Mouse (Mus musculus) embryonic fibroblast, embryonic 13.5 days (primary cell): ENCODE measurements around the gene Wdr43. TPM values are rescaled to one million over a fixed set of nuclear protein-coding genes. Genes with fewer than 3 reads are reported as not detected.
"Not testable (repeated sequence)": the region's sequence is repeated elsewhere in the genome, so short reads cannot be mapped to it uniquely, and the experiment has no call there.

Source experiments
- H3K27ac ChIP-seq: 2 replicates; pipeline ENCODE4 v1.5.1; 2012; ENCODE audit warnings: low read length, control low read depth, inconsistent platforms; ENCODE audit not compliant: insufficient read depth
- H3K4me1 ChIP-seq: 2 replicates; pipeline ENCODE4 v1.6.1; 2011; ENCODE audit warnings: low read length; ENCODE audit not compliant: control insufficient read depth, insufficient read depth
- H3K4me3 ChIP-seq: 2 replicates; pipeline ENCODE4 v1.5.1; 2011; ENCODE audit warnings: mild to moderate bottlenecking, control low read depth, low read length; ENCODE audit not compliant: insufficient read depth
- CTCF ChIP-seq: IDR thresholded peaks from 2 replicates; pipeline ENCODE4 v1.5.1; 2011; ENCODE audit warnings: mild to moderate bottlenecking, control low read depth, low read length, moderate library complexity, borderline replicate concordance; ENCODE audit not compliant: insufficient read depth
- POLR2A ChIP-seq: IDR thresholded peaks from 2 replicates; pipeline ENCODE4 v1.6.1; 2011; ENCODE audit warnings: low read depth, mild to moderate bottlenecking, control low read depth, low read length, moderate library complexity
- polyA plus RNA-seq: library from polyadenylated mRNA; stranded (reverse); fragments of >200 nt; gene quantifications from 2 replicates; pipeline ENCODE4 v1.2.4, GENCODE M21; 2011; ENCODE audit warnings: low read depth; ENCODE audit not compliant: missing spikeins, insufficient read length

Gene Wdr43
- polyA plus RNA-seq, 1 experiment: 118 TPM

DNA sequence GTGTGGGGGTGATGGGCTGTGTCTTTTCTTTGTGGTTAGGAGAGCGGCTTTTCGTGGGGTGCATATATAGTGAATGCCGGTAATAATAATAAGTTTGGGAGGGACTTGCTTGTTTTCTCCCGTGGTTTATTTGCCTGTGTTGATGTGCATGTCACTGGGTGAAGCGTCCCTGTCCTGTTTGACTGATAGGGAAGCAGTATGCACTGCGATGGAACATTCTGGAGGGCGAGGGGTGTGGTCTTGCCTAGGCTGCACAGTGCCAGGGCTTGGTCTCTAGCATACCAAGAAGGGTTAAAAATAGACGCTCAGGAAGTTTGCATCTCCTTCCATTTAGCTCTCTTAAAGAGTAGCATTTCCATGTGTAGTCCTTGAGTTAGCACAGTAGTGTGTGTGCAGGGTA, 21.1 kb downstream of the Wdr43 start:
- H3K27ac ChIP-seq: no peak overlapping the region
- no peak overlapping the region for H3K4me3 ChIP-seq
- no peak for TF ChIP-seq POLR2A
- no peak for TF ChIP-seq CTCF
- H3K4me1 ChIP-seq: no peaks in the 10 kb centered on the region

DNA sequence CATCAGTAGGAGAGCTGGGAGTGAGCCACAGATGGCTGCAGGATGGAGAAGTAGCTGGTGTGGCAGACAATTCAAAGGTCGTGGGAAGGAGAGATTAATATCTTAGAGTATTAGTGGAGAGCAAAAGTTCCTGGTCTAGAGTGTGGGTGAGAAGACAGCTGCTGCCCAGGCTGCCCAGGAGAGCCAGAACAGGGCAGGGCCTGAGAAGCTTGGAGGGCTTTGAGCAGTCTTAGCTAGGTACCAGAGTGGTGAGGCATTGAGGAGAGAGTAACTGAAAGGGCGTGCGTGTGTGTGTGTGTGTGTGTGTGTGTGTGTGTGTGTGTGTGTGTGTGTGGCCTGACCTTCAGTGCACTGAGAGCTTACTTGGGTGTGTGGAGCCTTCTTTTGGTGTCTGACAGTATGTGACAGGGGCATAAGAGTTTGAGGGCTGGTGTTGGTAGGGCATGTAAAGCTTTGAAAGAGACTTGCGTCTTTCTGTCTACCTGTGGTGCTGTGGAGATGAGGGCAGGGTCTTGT, 22.1 kb downstream of the Wdr43 start:
- Histone ChIP-seq H3K4me1 (no peaks in the 10 kb centered on the region), H3K27ac (no peak overlapping the region), H3K4me3 (no peak overlapping the region)
- TF ChIP-seq CTCF (no peak), POLR2A (no peak)

DNA sequence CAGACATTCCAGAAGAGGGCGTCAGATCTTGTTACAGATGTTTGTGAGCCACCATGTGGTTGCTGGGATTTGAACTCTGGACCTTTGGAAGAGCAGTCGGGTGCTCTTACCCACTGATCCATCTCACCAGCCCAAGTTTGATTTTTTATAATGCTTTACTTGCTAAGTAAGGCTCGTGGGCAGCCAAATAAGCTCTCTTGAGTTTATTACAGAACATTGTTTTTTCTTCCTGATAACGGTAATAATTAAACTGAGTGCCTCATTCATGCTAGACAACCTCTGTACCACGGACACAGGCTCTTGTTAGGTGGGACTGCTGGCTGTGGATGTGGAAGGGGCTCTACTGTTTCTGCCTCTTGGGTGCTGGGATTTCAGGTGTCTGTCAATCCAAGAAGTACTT, 23.4 kb downstream of the Wdr43 start:
- H3K4me3 ChIP-seq, H3K27ac ChIP-seq, H3K4me1 ChIP-seq: not testable (repeated sequence)

DNA sequence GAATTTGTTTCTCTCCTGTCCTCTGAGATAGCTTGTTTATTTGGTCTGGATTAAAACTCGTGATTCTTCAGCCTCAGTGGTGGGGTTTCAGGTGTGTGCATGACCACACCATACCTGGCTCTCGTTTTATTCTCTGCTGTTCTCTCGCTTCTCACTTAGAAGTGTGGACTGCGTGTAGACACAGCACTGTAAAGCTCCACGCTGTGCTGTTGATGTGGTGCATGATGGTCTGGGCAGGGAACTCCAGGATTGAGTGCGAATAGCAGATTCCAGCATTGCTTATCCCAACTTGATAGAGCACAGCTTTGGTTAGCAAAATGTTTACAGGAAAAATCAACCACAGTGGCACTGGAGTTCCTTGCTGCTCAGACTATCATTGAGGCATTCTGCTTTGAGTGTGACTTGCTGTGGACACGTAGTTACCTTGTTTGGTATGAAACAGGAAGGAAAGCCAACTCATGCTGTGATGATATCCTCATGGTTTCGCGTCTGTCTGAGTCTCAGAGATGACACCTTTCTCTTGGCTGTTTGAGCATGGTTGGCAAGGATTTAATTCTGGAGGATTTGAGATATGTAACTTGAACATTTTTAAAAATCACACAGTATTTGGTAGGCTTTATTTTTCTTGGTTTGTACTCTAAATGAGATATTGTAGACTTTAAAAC, 24.9 kb downstream of the Wdr43 start:
- no peak overlapping the region for H3K4me3 ChIP-seq
- no peak overlapping the region for H3K27ac ChIP-seq
- TF ChIP-seq POLR2A: no peak
- TF ChIP-seq CTCF: no peak
- H3K4me1 ChIP-seq: no peaks in the 10 kb centered on the region

DNA sequence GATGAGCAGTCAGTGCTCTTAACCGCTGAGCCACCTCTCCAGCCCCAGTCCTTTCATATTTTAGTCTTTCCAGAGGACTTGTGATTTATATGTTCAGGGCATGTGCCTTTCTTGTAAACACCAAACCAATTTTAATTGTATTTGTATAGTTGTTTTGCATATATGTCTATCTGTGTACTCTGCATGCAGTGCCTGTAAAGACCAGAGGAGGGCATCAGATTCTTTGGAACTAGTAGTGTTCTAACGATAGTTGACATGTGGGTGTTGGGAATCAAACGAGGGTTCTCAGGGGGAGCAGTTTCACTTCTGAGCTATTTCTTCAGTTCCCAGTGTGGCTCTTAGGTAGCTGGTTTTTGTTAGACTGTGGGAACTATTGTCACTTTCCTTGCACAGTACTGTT, 26.5 kb downstream of the Wdr43 start:
- H3K27ac ChIP-seq: no peak overlapping the region
- no peaks in the 10 kb centered on the region for H3K4me1 ChIP-seq
- TF ChIP-seq CTCF: no peak
- no peak for TF ChIP-seq POLR2A
- H3K4me3 ChIP-seq: no peak overlapping the region

DNA sequence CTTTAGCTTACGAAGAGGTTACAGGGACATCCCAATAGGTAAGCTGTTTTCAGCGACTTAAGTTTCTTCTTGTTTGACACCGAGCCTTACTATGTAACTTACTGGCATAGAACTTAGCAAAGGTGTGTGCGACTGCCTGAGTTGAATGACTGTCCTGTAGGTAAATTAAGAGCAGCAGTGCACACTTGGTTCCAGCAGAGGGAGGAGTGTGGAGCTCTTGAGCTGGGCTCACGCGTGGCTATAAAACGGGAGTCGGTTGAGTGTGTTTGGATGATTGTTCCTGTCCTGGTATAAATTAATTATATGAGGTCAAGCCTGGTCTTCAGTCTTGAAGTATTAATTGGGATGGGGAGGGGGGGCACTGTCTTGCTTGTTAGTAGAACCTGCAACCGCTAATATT, 34.3 kb downstream of the Wdr43 start:
- no peak overlapping the region for H3K27ac ChIP-seq
- TF ChIP-seq POLR2A: no peak
- no peak for TF ChIP-seq CTCF
- H3K4me3 ChIP-seq: no peak overlapping the region

DNA sequence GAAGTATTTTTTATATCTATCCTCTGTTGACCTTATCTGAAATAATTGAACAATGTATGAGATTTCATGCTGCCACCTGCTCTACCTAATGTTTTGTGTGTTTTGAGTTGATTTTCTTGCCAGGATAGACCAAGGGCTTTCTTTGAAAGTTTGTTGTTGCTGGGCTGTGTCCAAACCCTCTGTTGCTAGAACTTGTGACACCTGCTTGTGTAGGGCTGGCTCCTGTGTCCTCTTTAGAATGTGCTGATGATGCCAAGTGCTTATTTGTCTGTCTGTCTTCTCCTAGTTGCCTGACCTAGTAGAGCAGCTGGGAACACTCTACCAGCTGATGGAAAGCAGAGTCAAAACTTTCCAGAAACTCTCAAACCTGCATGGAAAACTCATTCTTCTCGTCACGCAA, 36.8 kb downstream of the Wdr43 start:
- Histone ChIP-seq H3K4me1 (no peaks in the 10 kb centered on the region; the same call in 1 of the 2 replicates), H3K4me3 (no peak overlapping the region), H3K27ac (0 out of 2 replicates have a peak overlapping the region, but pooled peaks have one; percentile 16)
- TF ChIP-seq CTCF (no peak), POLR2A (no peak)

More for the DNA sequence above, 34.3 kb downstream of the Wdr43 start:
- no peaks in the 10 kb centered on the region; the same call in 1 of the 2 replicates for H3K4me1 ChIP-seq

DNA sequence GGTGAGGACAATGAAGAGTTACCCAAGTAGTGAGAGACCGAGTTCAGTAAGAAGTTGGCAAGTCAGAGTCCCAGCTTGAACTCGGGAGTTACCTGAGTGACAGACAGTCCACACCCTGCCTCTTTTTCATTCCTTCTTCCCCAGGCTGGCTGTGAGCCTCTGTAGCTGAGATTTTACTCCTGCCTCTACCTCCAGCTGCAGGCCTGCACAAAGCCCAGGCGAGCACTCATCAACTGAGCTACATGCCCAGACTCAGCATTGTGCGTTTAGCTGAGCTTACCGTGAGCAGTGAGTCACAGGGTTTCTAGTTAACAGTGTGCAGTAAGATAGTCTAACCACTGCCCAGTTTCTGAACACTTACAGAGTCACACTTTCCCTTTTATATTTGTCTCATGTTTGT, 37.2 kb downstream of the Wdr43 start:
- Histone ChIP-seq H3K4me3 (no peak overlapping the region), H3K27ac (0 out of 2 replicates have a peak overlapping the region, but pooled peaks have one; percentile 16), H3K4me1 (no peaks in the 10 kb centered on the region; the same call in 1 of the 2 replicates)
- TF ChIP-seq CTCF: no peak
- TF ChIP-seq POLR2A: no peak

DNA sequence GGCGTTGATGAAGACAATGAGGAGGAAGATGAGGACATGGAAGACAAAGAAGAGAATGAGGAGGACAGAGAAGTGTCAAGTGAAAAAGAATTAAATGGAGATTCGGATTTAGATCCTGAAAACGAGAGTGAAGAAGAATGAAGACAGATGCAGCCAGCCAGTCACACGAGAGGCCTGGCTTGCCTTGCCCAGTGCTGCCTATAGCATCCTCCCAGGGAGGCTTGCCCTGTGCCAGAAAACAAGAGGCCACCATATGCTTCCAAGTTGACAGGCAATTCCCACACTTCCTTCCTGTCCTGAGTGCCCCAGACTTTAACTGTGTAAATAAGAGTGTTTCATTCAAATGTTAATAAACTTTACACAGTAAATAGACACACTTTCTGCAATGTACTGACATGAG, 41.8 kb downstream of the Wdr43 start:
- no peak overlapping the region for H3K27ac ChIP-seq
- TF ChIP-seq CTCF: no peak
- H3K4me1 ChIP-seq: peaks cover 2% of the 10 kb centered on the region
- H3K4me3 ChIP-seq: no peak overlapping the region

DNA sequence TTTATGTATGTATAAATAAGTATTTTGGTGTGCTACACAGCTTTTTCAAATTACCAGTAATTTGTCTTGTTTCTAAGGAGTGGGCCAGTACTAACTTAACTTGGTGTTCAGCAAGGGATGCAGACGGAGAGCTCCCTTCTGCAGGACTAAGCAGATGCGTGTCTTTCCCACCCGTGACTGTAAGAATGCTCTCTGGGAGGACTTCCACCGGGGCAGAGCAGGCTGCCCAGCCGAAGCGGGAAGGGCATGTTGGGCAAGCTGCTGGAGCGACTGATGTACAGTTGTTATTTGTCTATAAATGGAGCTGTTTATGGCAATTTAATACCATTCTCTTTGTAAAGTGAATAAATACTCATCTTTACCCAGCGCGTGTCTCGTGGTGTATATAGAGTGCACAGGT, 43.0 kb downstream of the Wdr43 start:
- TF ChIP-seq POLR2A: no peak
- no peak for TF ChIP-seq CTCF
- H3K27ac ChIP-seq: no peak overlapping the region
- H3K4me1 ChIP-seq: peaks cover 2% of the 10 kb centered on the region; the same call in 1 of the 2 replicates
- no peak overlapping the region for H3K4me3 ChIP-seq

DNA sequence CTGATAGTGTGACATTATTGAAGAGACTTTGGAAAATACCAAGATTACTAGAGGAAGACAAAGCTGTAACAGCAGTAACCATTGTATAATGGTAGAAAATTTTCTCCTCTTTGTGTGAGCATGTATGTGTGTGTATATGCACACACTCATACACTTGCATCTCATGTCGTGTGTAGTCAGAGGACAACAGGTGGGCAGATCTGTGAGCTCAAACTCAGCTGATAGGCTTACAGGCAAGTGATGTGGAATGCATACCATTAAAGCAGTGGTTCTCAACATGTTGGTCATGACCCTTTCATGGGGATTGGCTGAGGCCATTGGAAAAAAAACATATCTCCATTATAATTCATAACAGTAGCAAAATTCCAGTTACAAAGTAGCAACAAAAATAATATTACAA, 44.7 kb downstream of the Wdr43 start:
- TF ChIP-seq POLR2A (no peak), CTCF (no peak)
- no peak overlapping the region for H3K27ac ChIP-seq
- H3K4me1 ChIP-seq: peaks cover 2% of the 10 kb centered on the region; the same call in 1 of the 2 replicates
- no peak overlapping the region for H3K4me3 ChIP-seq
